14 mouse cellular contexts compared by ENCODE assay signal in genomic region chr15:78456051-78456450, GRCm38 (mm10). TPM values are rescaled to one million over a fixed set of nuclear protein-coding genes. Genes with fewer than 3 reads are reported as not detected.
A peak's percentile ranks its signal among the peaks of the same experiment; 100 is the strongest.
DNase-seq lines count a peak whose midpoint lies in the region; ATAC-seq and TF ChIP-seq lines count a peak whose summit lies in the region.
"Had no signal": no experiment of that assay in that cellular context is flagged by ENCODE, and none has a peak within 500 bp of the region (broad histone marks: within the 10 kb centered on the region; RNA-seq: fewer than 3 reads in every experiment).

No protein-coding gene starts in this region.

- peak; percentile 68 to 76 for DNase-seq in cerebellum, postnatal 14 days
- DNase-seq in cerebellum, adult 9-10 months = no peak
- DNase-seq in kidney, postnatal 14 days = peak; percentile 27
- DNase-seq in kidney, adult 18-20 months = no peak
- DNase-seq in Patski (ENCODE audit: low read depth, low spot score) = no peak
- DNase-seq in gastrocnemius, postnatal 25 days = peak; percentile 69
- no peak for DNase-seq in layer of hippocampus, postnatal 25 days (ENCODE audit: extremely low spot score in 1 of 2, low spot score in 1 of 2)
- DNase-seq: heart, postnatal 10 days; thymus, adult 2 months had no signal

- in situ Hi-C loops in Patski (cut with MboI; ENCODE audit: low pct_unique_long_range_greater_than_20kb) = no loop called here

- no peaks in the 10 kb centered on the region for H3K27me3 ChIP-seq in Patski
- H3K27me3 ChIP-seq: liver, embryonic 15.5 days had no signal

- CTCF ChIA-PET in Patski (lab: Charles Lee) = interaction anchor here (1.0 to 1.1 kb wide), 2 partner anchors 9 to 25 kb away, joined by 3 read pairs; no protein-coding TSS in a partner anchor

- POLR2A ChIA-PET in Patski (lab: Charles Lee) = interaction anchor here (1.6 kb wide), 1 partner anchor 12 kb away, joined by 10 read pairs; the partner anchor contains the start of gene Tmprss6

- ATAC-seq in Patski = peak; percentile 49

- no peak for TF ChIP-seq CTCF in Patski (IDR thresholded peaks at IDR 0.05)

RNA-seq across cellular contexts. Expression of gene Tmprss6, which starts 12.4 kb away (rescaled TPM):
- 155 TPM for polyA plus RNA-seq in Patski (2021)
- not detected for total RNA-seq in gastrocnemius, postnatal 25 days (2021)
- 1 to 10 TPM in 1 of 2 experiments, under 1 TPM in 1; 0.61 to 4.5 TPM for total RNA-seq in layer of hippocampus, postnatal 25 days (2021)
- total RNA-seq: heart, adult 8-10 months; layer of hippocampus, postnatal 14 days had no signal
- polyA plus RNA-seq: G1E had no signal

RNA-seq across cellular contexts. Expression of gene Kctd17, which starts 27.7 kb away (rescaled TPM):
- polyA plus RNA-seq in Patski (2021) = 157 TPM
- total RNA-seq in gastrocnemius, postnatal 25 days (2021) = 10 to 100 TPM; 15.8 to 22.8 TPM
- total RNA-seq in layer of hippocampus, postnatal 25 days (2021) = 100 to 1,000 TPM; 257 to 260 TPM

RNA-seq across cellular contexts. Expression of gene Il2rb, which starts 39.0 kb away (rescaled TPM):
- polyA plus RNA-seq in Patski (2021) = 1.5 TPM
- total RNA-seq in gastrocnemius, postnatal 25 days (2021) = not detected
- total RNA-seq in layer of hippocampus, postnatal 25 days (2021) = under 1 TPM in 1 of 2 experiments, not detected in 1; 0.05 TPM
- polyA plus RNA-seq: forebrain, embryonic 10.5 days; G1E had no signal

RNA-seq across cellular contexts. Expression of gene Mpst, which starts 49.8 kb away (rescaled TPM):
- polyA plus RNA-seq in Patski (2021) = 61.9 TPM
- total RNA-seq in gastrocnemius, postnatal 25 days (2021) = 10 to 100 TPM; 55.7 to 56.8 TPM
- total RNA-seq in layer of hippocampus, postnatal 25 days (2021) = 10 to 100 TPM; 33.6 to 39.4 TPM

RNA-seq across cellular contexts. Expression of gene Tst, which starts 50.3 kb away (rescaled TPM):
- polyA plus RNA-seq in Patski (2021) = 23.8 TPM
- total RNA-seq in gastrocnemius, postnatal 25 days (2021) = 10 to 100 TPM; 18.4 to 26.5 TPM
- total RNA-seq in layer of hippocampus, postnatal 25 days (2021) = 10 to 100 TPM; 41.4 to 42.4 TPM

Comparison
In these comparisons a context has a peak if more than half of its experiments do, and no peak if none do; other contexts are left out.
1. DNase-seq: peak in cerebellum, postnatal 14 days (2 of 2), kidney, postnatal 14 days (single experiment) and gastrocnemius, postnatal 25 days (single experiment); none in cerebellum, adult 9-10 months (single experiment), kidney, adult 18-20 months (single experiment), Patski (single experiment) and layer of hippocampus, postnatal 25 days (0 of 2).
2. RNA of gene Kctd17, which starts 27.7 kb away (total RNA-seq): 257 to 260 TPM in layer of hippocampus, postnatal 25 days; 15.8 to 22.8 TPM in gastrocnemius, postnatal 25 days; every median in the first group is over 10 times any median in the second.